Mouse (Mus musculus) c-Kit-positive CD71-positive TER-119-positive erythroid progenitor cells, embryonic 14.5 days (primary cell): ENCODE measurements around the gene Arl15.
A peak's percentile ranks its signal among the peaks of the same experiment; 100 is the strongest.

Experiments
- DNase-seq: peaks from one replicate; pipeline ENCODE4 v3.0.0-alpha.2; 2013; ENCODE audit warnings: low spot score

The Arl15 gene

DNA sequence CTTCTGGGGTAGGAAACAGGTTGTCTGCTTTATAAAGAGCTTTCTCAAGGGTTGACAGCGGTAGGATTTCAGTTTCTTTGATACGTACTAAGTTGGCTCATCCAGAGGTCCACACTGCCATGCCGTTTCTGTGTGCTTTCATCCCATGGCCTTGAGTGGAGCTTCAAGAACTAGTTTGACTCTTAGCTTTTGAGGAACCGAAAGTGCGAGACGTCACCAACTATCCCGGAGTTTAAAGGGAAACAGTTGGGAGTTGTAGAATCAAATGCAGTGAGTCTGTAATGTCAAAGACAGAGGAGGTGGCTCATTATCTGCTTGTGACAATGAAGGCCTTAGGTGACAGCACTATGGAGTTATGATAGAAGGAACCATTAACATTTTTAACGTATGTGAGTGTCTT, 49.6 kb downstream of the Arl15 start:
- no peak for DNase-seq

GRCm38 (mm10) chr13:113844717-113845116, 50.4 kb downstream of the Arl15 start:
- DNase-seq, result no peak

DNA sequence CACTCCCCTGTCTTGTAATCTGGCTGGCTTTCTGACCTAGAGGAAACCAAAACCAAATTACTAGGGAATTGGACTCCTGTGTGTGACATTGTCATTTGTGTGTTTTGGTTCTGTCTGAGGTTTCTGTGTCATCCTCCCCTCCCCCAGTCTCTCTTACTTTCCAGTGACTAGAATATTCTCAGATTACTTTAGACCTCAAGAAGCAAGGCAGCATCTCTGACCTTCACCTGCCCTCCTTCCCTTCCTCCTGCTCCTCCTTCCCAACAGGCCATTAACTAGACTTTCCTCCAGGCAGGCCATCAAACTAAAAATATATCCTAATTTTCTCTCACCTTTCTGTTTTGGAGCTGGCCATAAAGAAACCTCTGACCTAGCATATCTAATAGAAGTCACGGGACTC, 50.9 kb downstream of the Arl15 start:
- DNase-seq, result no peak

- no peak for DNase-seq
Measured at GRCm38 (mm10) chr13:113846413-113846812, 52.1 kb downstream of the Arl15 start.

DNA sequence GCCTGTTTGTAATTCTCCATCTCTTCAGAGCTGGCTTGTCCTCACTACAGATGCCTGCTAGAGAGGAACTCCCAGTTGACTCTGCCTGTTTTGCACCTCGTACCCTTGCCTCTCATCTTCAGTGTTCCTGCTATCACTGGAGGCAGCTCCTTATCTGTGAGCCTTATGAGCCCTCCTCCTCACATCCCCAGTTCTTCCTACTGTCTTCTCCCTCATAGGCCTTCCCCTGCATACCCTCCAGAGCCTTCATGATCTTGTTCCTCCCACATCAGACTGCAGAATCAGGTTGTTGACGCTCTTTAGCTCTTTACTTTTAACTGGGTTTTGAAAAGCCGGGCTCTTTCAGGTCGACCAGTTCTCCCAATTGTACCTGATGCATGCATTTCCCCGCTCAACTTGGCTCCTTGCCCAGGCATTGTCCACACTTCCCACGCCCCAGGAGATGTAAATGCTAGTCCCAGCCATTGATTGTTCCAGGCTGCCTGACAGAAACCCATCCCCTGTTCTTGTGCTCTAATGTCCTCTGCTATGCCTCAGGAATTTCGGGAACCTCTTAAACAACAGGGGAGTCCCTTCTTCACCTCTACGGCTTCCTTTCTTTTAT, 56.2 kb downstream of the Arl15 start:
- no peak for DNase-seq

DNA sequence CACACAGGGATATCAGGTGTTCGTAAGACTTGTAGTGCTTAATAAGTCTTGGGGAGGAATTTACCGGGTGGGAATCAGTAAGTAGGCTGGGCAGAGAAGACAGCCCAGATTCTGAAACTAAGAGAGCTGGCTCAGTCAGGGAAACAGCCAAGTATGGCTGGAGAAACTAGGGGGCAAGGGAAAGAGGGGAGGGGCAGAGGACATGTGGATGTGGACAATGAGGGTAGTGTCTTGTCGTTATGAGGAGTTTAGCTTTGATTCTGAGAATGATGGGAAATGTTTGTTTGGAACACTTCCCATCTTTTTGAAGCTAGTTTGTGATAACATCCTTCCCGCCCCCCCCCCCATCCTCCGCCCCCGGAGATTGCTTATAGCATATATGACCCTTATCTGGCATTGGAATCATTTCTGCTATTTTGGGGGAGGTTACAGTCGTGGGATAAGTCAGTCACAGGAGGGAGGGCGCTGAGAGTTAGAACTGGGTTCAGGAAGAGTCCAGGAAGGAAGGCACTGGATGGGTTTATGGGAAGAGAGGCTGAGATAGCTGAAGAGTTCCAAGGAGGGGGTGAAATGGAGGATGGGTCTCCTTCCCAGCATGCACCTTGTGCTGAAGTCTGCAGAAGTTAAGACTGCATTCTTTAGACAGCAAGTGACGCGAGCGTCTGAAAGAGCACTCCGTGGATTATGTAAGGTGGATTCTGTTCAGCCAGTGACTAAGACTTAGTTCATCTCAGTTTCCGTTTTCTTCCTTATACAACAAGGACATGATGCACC, 57.5 kb downstream of the Arl15 start:
- no peak for DNase-seq

- no peak for DNase-seq
Measured at GRCm38 (mm10) chr13:113852376-113852666, 58.0 kb downstream of the Arl15 start.

GRCm38 (mm10) chr13:113854146-113854545, 59.8 kb downstream of the Arl15 start:
- DNase-seq, result no peak

DNA sequence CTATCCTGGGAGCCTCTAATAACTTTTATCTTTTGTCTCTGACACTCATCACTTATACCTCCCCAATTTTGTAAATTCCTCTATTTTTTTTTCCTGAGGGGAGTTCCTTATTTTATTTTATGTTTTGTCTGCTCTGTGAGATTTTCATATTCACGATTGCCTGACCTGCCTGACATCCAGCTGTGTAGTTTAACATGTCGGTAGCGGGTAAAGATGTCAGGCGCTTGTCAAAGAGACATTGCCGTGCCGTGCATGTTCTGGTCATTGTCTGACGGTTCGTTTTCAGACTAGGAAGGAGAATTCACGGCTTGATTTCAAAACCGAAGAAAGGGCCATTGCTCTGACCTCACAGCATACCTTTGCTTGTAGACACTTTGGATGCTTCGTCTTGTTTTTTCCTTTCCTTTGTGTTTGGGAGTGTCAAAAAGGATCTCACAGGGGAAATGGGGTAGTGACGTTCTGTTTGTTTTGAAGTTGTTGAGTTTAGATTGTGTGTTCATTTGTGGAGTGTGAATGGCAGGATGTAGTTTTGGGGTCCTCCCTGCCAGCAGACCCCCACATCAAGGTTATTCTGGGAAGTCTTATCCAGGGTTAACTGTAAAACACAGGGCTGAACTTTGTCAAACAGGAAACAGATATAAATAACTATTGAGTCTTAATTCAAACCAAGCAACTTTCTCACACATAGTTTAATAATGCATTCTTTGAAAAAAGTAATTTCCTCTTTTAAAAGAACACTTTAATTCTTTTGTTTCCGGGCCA, 60.4 kb downstream of the Arl15 start:
- no peak for DNase-seq

DNA sequence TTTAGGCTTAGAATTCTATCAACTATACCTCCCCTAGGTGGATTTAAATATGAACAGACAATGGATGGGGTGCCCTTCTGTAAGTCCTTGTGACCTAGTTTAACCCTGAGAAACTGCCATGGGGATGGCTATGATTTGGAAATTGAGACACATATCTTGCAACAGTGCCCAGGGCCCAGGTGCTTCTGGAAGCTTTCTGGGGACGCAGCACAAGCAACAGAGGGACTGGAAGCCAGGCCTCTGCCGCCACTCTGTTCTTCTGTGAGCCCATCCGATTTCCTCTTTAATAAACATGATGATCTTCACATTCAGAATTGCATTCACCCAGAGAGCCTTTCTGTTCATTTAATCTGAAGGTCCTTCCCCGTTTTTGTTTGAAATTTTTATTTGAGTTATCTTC, 62.6 kb downstream of the Arl15 start:
- DNase-seq, result no peak

GRCm38 (mm10) chr13:113858667-113859391, 64.5 kb downstream of the Arl15 start:
- DNase-seq, result peak; percentile 74

DNA sequence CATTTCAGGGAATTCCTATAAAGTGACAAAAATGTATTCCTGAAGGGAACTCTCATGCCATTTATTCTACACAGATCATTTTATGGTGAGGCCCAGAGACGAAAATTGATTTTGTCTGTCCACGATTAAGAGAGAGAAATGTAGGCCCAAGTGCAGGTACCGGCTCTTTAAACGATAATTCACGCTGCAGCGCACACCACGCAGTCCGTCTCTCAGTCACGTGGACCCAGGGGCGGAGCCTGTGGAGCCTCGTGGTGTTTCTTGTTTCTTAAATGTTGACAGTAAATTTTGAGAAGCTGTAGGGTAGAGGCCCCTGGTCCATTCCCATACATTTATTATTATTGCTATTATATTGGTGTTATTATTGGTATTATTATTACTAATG, 65.1 kb downstream of the Arl15 start:
- peak; percentile 81 for DNase-seq

DNA sequence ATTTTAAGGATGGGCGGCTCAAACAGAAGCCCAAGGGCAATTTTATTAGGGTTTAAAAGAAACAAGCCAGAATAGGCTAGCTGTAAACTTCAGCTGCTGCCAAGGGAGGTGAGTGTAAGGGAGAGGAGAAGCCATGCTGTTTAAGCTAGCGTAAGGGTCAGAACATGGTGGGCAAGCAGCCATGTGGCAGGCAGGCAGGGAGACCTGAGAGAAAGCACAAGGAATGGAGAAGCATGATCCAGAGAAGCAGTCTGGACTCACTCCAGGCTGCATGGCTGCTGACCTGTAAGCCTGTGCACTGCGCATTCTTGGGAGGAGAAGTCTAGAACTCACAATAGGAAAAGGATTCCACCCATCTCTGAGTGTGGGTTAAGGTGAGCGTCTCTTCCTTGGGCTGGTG, 66.5 kb downstream of the Arl15 start:
- DNase-seq, result no peak

GRCm38 (mm10) chr13:113861231-113861630, 66.9 kb downstream of the Arl15 start:
- no peak for DNase-seq

DNA sequence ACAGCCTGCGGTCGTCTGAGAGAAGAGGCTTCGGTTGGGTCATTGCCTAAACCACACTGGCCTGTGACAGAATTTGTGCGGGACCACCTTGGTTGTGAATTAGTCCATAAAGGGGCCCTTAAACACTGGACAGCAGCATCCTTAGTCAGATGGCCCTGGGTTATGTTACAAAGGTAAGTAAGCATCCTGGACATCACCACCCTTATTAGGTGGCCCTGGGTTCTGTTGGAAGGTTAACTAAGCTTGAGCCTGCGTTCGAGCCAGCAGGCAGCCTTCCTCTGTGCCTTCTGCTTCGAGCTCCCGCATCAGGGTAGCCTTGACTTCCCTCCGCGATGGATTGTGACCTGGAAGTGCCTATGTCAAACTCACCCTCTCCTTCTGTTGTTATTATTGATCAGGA, 68.6 kb downstream of the Arl15 start:
- DNase-seq, result no peak

DNA sequence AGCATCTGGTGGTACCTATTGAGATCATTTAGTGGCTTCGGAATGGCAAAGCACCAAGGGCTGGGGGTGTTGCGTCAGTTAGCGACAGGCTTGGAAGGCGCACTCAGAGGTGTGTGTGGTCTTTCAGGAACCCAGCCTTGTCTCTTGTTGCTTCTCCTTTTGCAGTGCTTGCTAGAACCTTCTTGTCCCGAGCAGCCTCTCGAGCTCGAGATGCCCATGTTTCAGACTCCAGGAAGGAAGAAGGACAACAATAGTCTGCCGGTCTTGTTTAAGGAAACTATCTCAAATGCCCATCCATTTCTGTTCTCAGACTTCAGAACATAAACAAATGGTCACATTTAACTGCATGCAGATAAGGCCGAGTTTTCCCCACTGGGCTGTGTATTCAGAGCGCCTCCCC, 69.4 kb downstream of the Arl15 start:
- DNase-seq, result no peak

- no peak for DNase-seq
Measured at GRCm38 (mm10) chr13:113864278-113864677, 70.0 kb downstream of the Arl15 start.

- DNase-seq, result peak; percentile 84
Measured at GRCm38 (mm10) chr13:113864893-113865292, 70.6 kb downstream of the Arl15 start.

- no peak for DNase-seq
Measured at GRCm38 (mm10) chr13:113865378-113865777, 71.1 kb downstream of the Arl15 start.

- DNase-seq, result peak; percentile 64
Measured at GRCm38 (mm10) chr13:113865806-113866205, 71.5 kb downstream of the Arl15 start.

- DNase-seq, result no peak
Measured at GRCm38 (mm10) chr13:113867736-113868135, 73.4 kb downstream of the Arl15 start.
